Comparison of ENCODE assay signal across 21 mouse cellular contexts in genomic region chr13:60716107-60716506, GRCm38 (mm10).
DNase-seq lines count a peak whose midpoint lies in the region; ATAC-seq and TF ChIP-seq lines count a peak whose summit lies in the region.
"Had no signal": no experiment of that assay in that cellular context is flagged by ENCODE, and none has a peak within 500 bp of the region (broad histone marks: within the 10 kb centered on the region; RNA-seq: fewer than 3 reads in every experiment).

No protein-coding gene starts in this region.

- no peak overlapping the region for H3K4me3 ChIP-seq in lung, embryonic 15.5 days
- no peak overlapping the region for H3K4me3 ChIP-seq in lung, embryonic 16.5 days (ENCODE audit: low read length)
- H3K4me3 ChIP-seq in lung, postnatal 0 days (ENCODE audit: low read depth, low read length): no peak overlapping the region

- no peaks in the 10 kb centered on the region for H3K9me3 ChIP-seq in lung, embryonic 15.5 days
- H3K9me3 ChIP-seq in lung, embryonic 16.5 days (ENCODE audit: control insufficient read depth, low read length): no peaks in the 10 kb centered on the region
- H3K9me3 ChIP-seq in lung, postnatal 0 days (ENCODE audit: low read length): no peaks in the 10 kb centered on the region

- no peak overlapping the region for H3K9ac ChIP-seq in lung, embryonic 15.5 days
- no peak overlapping the region for H3K9ac ChIP-seq in lung, embryonic 16.5 days (ENCODE audit: low read length)
- H3K9ac ChIP-seq in lung, postnatal 0 days (replicated peaks; ENCODE audit: low read depth): no peak overlapping the region

- H3K27me3 ChIP-seq in lung, embryonic 15.5 days: no peaks in the 10 kb centered on the region
- no peaks in the 10 kb centered on the region for H3K27me3 ChIP-seq in lung, embryonic 16.5 days (ENCODE audit: control insufficient read depth, insufficient read depth, low read depth, low read length)
- H3K27me3 ChIP-seq in lung, postnatal 0 days (replicated peaks; ENCODE audit: insufficient read depth, low read length): no peaks in the 10 kb centered on the region
- H3K27me3 ChIP-seq: CH12.LX, Patski had no signal

- no peak for ATAC-seq in lung, embryonic 15.5 days (ENCODE audit: borderline replicate concordance, extremely low read depth, low FRiP score, low TSS enrichment)
- ATAC-seq in lung, embryonic 16.5 days (ENCODE audit: low read depth): peak; percentile 48; the same call in 1 of the 2 replicates
- peak; percentile 53 for ATAC-seq in lung, postnatal 0 days
- ATAC-seq: activated CD4-positive, CD25-positive, alpha-beta regulatory T cell, adult 4 months; CD4-positive, CD25-positive, alpha-beta regulatory T cell, adult 4 months; Patski had no signal

- TF ChIP-seq EP300 in lung, postnatal 0 days (IDR thresholded peaks at IDR 0.05): peak; percentile 31; the same call in 1 of the 2 replicates

- H3K4me1 ChIP-seq in lung, embryonic 15.5 days: peaks cover 25% of the 10 kb centered on the region; the same call in 1 of the 2 replicates
- H3K4me1 ChIP-seq in lung, embryonic 16.5 days (replicated peaks; ENCODE audit: control insufficient read depth, insufficient read depth, low read length): peaks cover 34% of the 10 kb centered on the region
- H3K4me1 ChIP-seq in lung, postnatal 0 days (ENCODE audit: insufficient read depth, low read depth, low read length): peaks cover 19% of the 10 kb centered on the region; the same call in 1 of the 2 replicates

- no peak for TF ChIP-seq CTCF in lung, postnatal 0 days (IDR thresholded peaks at IDR 0.05)

- WGBS in lung, embryonic 15.5 days: 51% methylated on average over 3 of the region's 3 CpGs
- WGBS in lung, embryonic 16.5 days: 35% methylated on average over 3 of the region's 3 CpGs
- WGBS in lung, postnatal 0 days: 54% methylated on average over 3 of the region's 3 CpGs

- peak overlapping the region; percentile 66 for H3K27ac ChIP-seq in lung, embryonic 15.5 days
- H3K27ac ChIP-seq in lung, embryonic 16.5 days (ENCODE audit: low read length): peak overlapping the region; percentile 80
- H3K27ac ChIP-seq in lung, postnatal 0 days (ENCODE audit: low read length): peak overlapping the region; percentile 43

- H3K36me3 ChIP-seq in lung, embryonic 15.5 days: 0 out of 2 replicates have a peak, but pooled peaks cover 6% of the 10 kb centered on the region
- peaks cover 4% of the 10 kb centered on the region; the same call in 1 of the 2 replicates for H3K36me3 ChIP-seq in lung, embryonic 16.5 days (ENCODE audit: control insufficient read depth, insufficient read depth, low read length)
- H3K36me3 ChIP-seq in lung, postnatal 0 days (ENCODE audit: insufficient read depth, low read length): peaks cover 5% of the 10 kb centered on the region; the same call in 1 of the 2 replicates
- H3K36me3 ChIP-seq: G1E had no signal

- no peak for DNase-seq in lung, postnatal 10 days
- DNase-seq in lung, postnatal 36 days: no peak
- DNase-seq in lung, postnatal 0 days (ENCODE audit: low spot score): peak; percentile 60
- no peak for DNase-seq in lung, adult 18-20 months
- DNase-seq: adrenal gland, adult 2 months; adrenal gland, adult 8-10 months; adrenal gland, postnatal 10 days; adrenal gland, postnatal 14 days; adrenal gland, postnatal 25 days; adrenal gland, postnatal 36 days; B cell, adult 2 months; cerebellum, adult 11 months; cerebellum, adult 11-12 months; cerebellum, adult 18-20 months had no signal

- no peak overlapping the region for H3K4me2 ChIP-seq in lung, embryonic 15.5 days
- H3K4me2 ChIP-seq in lung, embryonic 16.5 days (ENCODE audit: low read depth, low read length): no peak overlapping the region
- H3K4me2 ChIP-seq in lung, postnatal 0 days (replicated peaks; ENCODE audit: low read depth, low read length): no peak overlapping the region
